Mouse (Mus musculus): Measurements from ENCODE around the gene Celsr1. TPM values are rescaled to one million over a fixed set of nuclear protein-coding genes. Genes with fewer than 3 reads are reported as not detected.

The Celsr1 gene
- total and polyA plus RNA-seq, 3 experiments: 1.3 to 21.7 (median 4.7) TPM

- DNase-seq (ENCODE audit: low spot score): no peak
- no peaks in the 10 kb centered on the region for H3K9me3 ChIP-seq (replicated peaks)
- H3K4me1 ChIP-seq (ENCODE audit: insufficient read depth, low read depth, low read length): peaks cover 2% of the 10 kb centered on the region
- no peak for ATAC-seq (ENCODE audit: extremely low read depth, insufficient number of reproducible peaks, low FRiP score, poor library complexity, severe bottlenecking)
- H3K4me3 ChIP-seq (ENCODE audit: low read depth, low read length): no peak overlapping the region
- peaks cover 12% of the 10 kb centered on the region for H3K27me3 ChIP-seq (ENCODE audit: insufficient read depth, low read length)
- peaks cover 21% of the 10 kb centered on the region for H3K36me3 ChIP-seq (replicated peaks)
- TF ChIP-seq GATA1 (IDR thresholded peaks at IDR 0.05; ENCODE audit: borderline replicate concordance, low read length) (no peak), POLR2AphosphoS5 (IDR thresholded peaks at IDR 0.05; ENCODE audit: insufficient replicate concordance, low read depth, low read length) (no peak), CTCF (IDR thresholded peaks at IDR 0.05; ENCODE audit: low read depth, low read length) (no peak), TAL1 (conservative IDR thresholded peaks at IDR 0.05; ENCODE audit: low read depth, low read length) (no peak), GATA2 (IDR thresholded peaks at IDR 0.05; ENCODE audit: borderline replicate concordance, low read depth, low read length) (no peak)
These were observed 77.4 kb downstream of the Celsr1 start for GRCm38 (mm10) chr15:85956202-85956601.

DNA sequence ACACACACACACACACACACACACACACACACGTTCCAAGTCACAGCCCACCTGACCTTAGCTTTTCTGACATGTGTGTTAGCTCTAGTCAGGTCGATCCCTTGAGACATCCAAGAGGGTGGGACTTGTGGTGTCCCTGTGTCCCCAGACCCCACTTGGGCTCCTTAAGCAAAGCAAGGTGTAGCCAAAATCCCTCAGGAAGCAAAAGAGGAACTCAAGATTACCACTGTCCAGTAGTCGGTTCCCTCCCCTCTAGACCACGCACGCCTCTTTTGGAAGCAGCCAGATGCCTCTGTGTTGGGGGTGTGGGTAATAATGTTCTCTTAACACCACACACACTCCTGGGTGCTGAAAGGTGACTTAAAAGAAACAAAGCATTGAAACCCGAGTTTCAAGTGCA, 80.1 kb downstream of the Celsr1 start:
- Histone ChIP-seq H3K4me3 (ENCODE audit: low read depth, low read length) (no peak overlapping the region), H3K27me3 (ENCODE audit: insufficient read depth, low read length) (peaks cover 11% of the 10 kb centered on the region), H3K36me3 (replicated peaks) (peaks cover 12% of the 10 kb centered on the region), H3K4me1 (ENCODE audit: insufficient read depth, low read depth, low read length) (peaks cover under 1% of the 10 kb centered on the region; the same call in 1 of the 2 replicates), H3K9me3 (replicated peaks) (no peaks in the 10 kb centered on the region)
- ATAC-seq (ENCODE audit: extremely low read depth, insufficient number of reproducible peaks, low FRiP score, poor library complexity, severe bottlenecking): no peak
- no peak for TF ChIP-seq GATA1 (IDR thresholded peaks at IDR 0.05; ENCODE audit: borderline replicate concordance, low read length)
- no peak for TF ChIP-seq GATA2 (IDR thresholded peaks at IDR 0.05; ENCODE audit: borderline replicate concordance, low read depth, low read length)
- no peak for TF ChIP-seq POLR2AphosphoS5 (IDR thresholded peaks at IDR 0.05; ENCODE audit: insufficient replicate concordance, low read depth, low read length)
- TF ChIP-seq CTCF (IDR thresholded peaks at IDR 0.05; ENCODE audit: low read depth, low read length): no peak
- no peak for TF ChIP-seq TAL1 (conservative IDR thresholded peaks at IDR 0.05; ENCODE audit: low read depth, low read length)
- DNase-seq (ENCODE audit: low spot score): no peak

- no peaks in the 10 kb centered on the region for H3K9me3 ChIP-seq (replicated peaks)
- no peak for TF ChIP-seq TAL1 (conservative IDR thresholded peaks at IDR 0.05; ENCODE audit: low read depth, low read length)
- no peak for TF ChIP-seq GATA1 (IDR thresholded peaks at IDR 0.05; ENCODE audit: borderline replicate concordance, low read length)
- TF ChIP-seq CTCF (IDR thresholded peaks at IDR 0.05; ENCODE audit: low read depth, low read length): no peak
- TF ChIP-seq POLR2AphosphoS5 (IDR thresholded peaks at IDR 0.05; ENCODE audit: insufficient replicate concordance, low read depth, low read length): no peak
- TF ChIP-seq GATA2 (IDR thresholded peaks at IDR 0.05; ENCODE audit: borderline replicate concordance, low read depth, low read length): no peak
- no peak overlapping the region for H3K4me3 ChIP-seq (ENCODE audit: low read depth, low read length)
- H3K27me3 ChIP-seq (ENCODE audit: insufficient read depth, low read length): peaks cover 22% of the 10 kb centered on the region
- ATAC-seq (ENCODE audit: extremely low read depth, insufficient number of reproducible peaks, low FRiP score, poor library complexity, severe bottlenecking) (no peak), DNase-seq (ENCODE audit: low spot score) (no peak)
- peaks cover 5% of the 10 kb centered on the region; the same call in 1 of the 2 replicates for H3K4me1 ChIP-seq (ENCODE audit: insufficient read depth, low read depth, low read length)
- peaks cover 4% of the 10 kb centered on the region for H3K36me3 ChIP-seq (replicated peaks)
These were observed 84.0 kb downstream of the Celsr1 start for GRCm38 (mm10) chr15:85949421-85950164.

DNA sequence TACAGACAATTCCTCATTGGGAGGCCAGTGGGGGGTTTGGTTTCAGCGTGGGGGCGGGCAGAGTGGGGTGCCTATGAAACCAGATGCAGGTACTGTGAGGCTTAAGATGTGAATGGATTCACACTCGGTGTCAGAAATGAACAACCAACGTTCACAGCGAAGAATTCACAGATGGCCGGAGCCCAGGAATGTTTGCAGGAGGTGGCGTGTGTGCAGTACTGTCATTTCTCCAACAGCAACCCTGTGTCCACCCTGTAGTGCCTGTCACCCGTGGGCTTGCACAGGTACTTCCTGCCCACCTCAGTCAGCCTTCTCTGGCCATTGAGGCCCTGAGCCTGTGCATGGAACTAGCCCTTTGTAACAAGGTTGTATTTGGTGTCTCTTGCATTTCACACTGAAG, 85.6 kb downstream of the Celsr1 start:
- Histone ChIP-seq H3K4me1 (ENCODE audit: insufficient read depth, low read depth, low read length) (peaks cover 5% of the 10 kb centered on the region; the same call in 1 of the 2 replicates), H3K4me3 (ENCODE audit: low read depth, low read length) (no peak overlapping the region), H3K9me3 (replicated peaks) (no peaks in the 10 kb centered on the region), H3K36me3 (replicated peaks) (no peaks in the 10 kb centered on the region), H3K27me3 (ENCODE audit: insufficient read depth, low read length) (peaks cover 17% of the 10 kb centered on the region)
- TF ChIP-seq POLR2AphosphoS5 (IDR thresholded peaks at IDR 0.05; ENCODE audit: insufficient replicate concordance, low read depth, low read length) (no peak), GATA1 (IDR thresholded peaks at IDR 0.05; ENCODE audit: borderline replicate concordance, low read length) (no peak), TAL1 (conservative IDR thresholded peaks at IDR 0.05; ENCODE audit: low read depth, low read length) (no peak), GATA2 (IDR thresholded peaks at IDR 0.05; ENCODE audit: borderline replicate concordance, low read depth, low read length) (no peak), CTCF (IDR thresholded peaks at IDR 0.05; ENCODE audit: low read depth, low read length) (no peak)
- DNase-seq (ENCODE audit: low spot score) (no peak), ATAC-seq (ENCODE audit: extremely low read depth, insufficient number of reproducible peaks, low FRiP score, poor library complexity, severe bottlenecking) (no peak)

DNA sequence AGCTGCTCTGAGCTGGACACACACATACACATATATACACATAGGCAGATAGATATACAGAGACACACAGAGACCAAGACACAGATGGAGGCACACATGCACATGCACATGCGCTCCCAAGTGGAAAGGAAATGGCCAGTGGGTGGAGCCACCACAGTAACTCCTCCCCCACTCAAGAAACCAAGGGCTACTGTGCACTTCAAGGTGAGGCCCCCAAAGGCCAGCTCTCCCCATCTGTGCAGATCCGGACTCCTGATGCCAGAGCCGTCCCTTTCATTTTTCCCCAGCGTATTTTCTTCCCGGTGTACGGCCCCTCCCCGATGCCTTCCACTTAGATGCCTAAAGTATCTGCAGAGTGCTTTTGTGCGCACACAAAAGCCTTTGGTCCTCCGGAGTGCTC, 86.0 kb downstream of the Celsr1 start:
- H3K9me3 ChIP-seq (replicated peaks): no peaks in the 10 kb centered on the region
- H3K4me1 ChIP-seq (ENCODE audit: insufficient read depth, low read depth, low read length): peaks cover 5% of the 10 kb centered on the region; the same call in 1 of the 2 replicates
- no peak overlapping the region for H3K4me3 ChIP-seq (ENCODE audit: low read depth, low read length)
- H3K27me3 ChIP-seq (ENCODE audit: insufficient read depth, low read length): peaks cover 17% of the 10 kb centered on the region
- ATAC-seq (ENCODE audit: extremely low read depth, insufficient number of reproducible peaks, low FRiP score, poor library complexity, severe bottlenecking): no peak
- H3K36me3 ChIP-seq (replicated peaks): no peaks in the 10 kb centered on the region
- TF ChIP-seq TAL1 (conservative IDR thresholded peaks at IDR 0.05; ENCODE audit: low read depth, low read length) (no peak), CTCF (IDR thresholded peaks at IDR 0.05; ENCODE audit: low read depth, low read length) (no peak), POLR2AphosphoS5 (IDR thresholded peaks at IDR 0.05; ENCODE audit: insufficient replicate concordance, low read depth, low read length) (no peak), GATA1 (IDR thresholded peaks at IDR 0.05; ENCODE audit: borderline replicate concordance, low read length) (no peak), GATA2 (IDR thresholded peaks at IDR 0.05; ENCODE audit: borderline replicate concordance, low read depth, low read length) (no peak)
- DNase-seq (ENCODE audit: low spot score): no peak

GRCm38 (mm10) chr15:85935627-85936049, 97.9 kb downstream of the Celsr1 start:
- H3K4me3 ChIP-seq (ENCODE audit: low read depth, low read length): no peak overlapping the region
- H3K9me3 ChIP-seq (replicated peaks): no peaks in the 10 kb centered on the region
- ATAC-seq (ENCODE audit: extremely low read depth, insufficient number of reproducible peaks, low FRiP score, poor library complexity, severe bottlenecking): no peak
- DNase-seq (ENCODE audit: low spot score): no peak
- no peaks in the 10 kb centered on the region for H3K4me1 ChIP-seq (ENCODE audit: insufficient read depth, low read depth, low read length)
- peaks cover 5% of the 10 kb centered on the region; the same call in 1 of the 2 replicates for H3K27me3 ChIP-seq (ENCODE audit: insufficient read depth, low read length)
- no peak for TF ChIP-seq GATA2 (IDR thresholded peaks at IDR 0.05; ENCODE audit: borderline replicate concordance, low read depth, low read length)
- TF ChIP-seq TAL1 (conservative IDR thresholded peaks at IDR 0.05; ENCODE audit: low read depth, low read length): no peak
- TF ChIP-seq GATA1 (IDR thresholded peaks at IDR 0.05; ENCODE audit: borderline replicate concordance, low read length): no peak
- no peak for TF ChIP-seq POLR2AphosphoS5 (IDR thresholded peaks at IDR 0.05; ENCODE audit: insufficient replicate concordance, low read depth, low read length)
- no peak for TF ChIP-seq CTCF (IDR thresholded peaks at IDR 0.05; ENCODE audit: low read depth, low read length)
- H3K36me3 ChIP-seq (replicated peaks): peaks cover 24% of the 10 kb centered on the region
